Mouse (Mus musculus): ENCODE results near the gene Nexmif.
"Not testable (repeated sequence)": the region's sequence is repeated elsewhere in the genome, so short reads cannot be mapped to it uniquely, and the experiment has no call there.

Gene Nexmif

DNA sequence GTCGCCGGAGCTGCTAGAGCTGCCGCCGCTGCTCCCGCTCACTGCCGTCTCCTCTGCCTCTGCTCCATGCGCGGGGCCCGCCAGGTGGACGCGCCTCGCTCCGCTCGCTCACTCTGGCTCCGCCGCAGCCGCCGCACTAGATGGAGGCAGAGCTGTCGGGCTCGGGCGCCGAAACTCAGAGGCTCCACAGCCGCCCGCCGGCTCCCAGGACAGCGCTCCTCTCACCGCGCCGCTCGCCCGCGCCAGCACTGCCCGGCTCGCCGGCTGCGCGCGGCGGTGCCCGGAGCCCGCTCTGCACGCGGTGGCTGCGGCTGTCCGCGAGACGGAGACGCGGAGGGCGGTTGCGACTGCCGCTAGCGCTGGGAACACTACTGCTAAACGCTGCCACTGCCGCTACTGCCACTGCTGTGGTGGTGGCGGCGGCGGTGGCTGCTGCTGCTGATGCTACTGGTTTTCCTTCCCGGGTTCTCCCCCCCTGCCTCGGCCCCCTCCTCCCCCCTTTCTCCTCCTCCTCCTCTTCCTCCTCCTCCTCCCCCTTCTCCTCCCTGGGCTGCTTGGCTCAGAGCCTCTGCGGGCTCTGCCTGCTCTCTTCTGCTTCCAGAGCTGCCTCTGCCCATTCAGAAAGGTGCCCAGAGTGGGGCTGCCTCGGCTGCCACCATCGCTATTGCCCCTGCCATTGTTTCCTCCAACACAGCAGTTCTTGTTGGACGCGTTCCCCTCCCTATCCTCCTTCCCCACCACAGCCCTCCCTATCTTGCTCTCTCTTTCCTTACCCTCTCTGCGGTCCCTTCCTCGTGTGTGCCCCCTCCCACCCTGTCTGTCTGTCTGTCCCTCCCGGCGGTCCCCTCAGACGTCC lies at the start of gene Nexmif:
Gene Nexmif (minus strand): TSS at position 450 of the 856 bp plus-strand sequence.
- no peak for DNase-seq (ENCODE audit: low spot score)

GRCm38 (mm10) chrX:104208701-104209100 lies 7.7 kb upstream of the Nexmif start:
- no peak for DNase-seq (ENCODE audit: low spot score)

DNA sequence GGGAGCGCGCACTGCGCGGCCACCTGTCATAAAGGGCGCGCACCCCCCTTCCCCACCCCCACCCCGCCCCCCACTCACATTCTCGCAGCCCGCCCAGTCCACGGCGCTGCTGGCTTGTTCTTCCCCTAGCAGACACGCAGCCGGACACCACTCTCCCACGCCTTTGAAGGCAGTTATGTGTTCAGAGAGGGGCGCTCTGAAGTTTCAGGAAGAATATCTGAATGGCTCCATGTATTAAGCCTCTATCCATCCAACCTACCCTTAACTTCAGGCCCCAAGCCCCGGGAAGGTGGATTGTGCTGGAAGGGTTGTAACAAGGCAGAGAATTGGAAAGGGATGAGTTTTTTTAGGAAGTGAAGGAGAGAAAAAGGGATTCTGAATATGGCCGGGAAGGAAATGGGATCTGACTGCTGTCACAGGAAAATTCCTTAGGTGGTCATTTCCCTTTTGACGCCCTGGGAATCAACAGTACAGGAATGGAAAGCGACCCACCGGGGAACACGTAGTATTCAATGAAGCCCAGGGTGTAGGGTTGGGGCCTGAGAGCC lies 681 bp upstream of the Nexmif start:
- DNase-seq (ENCODE audit: low spot score) = no peak

DNA sequence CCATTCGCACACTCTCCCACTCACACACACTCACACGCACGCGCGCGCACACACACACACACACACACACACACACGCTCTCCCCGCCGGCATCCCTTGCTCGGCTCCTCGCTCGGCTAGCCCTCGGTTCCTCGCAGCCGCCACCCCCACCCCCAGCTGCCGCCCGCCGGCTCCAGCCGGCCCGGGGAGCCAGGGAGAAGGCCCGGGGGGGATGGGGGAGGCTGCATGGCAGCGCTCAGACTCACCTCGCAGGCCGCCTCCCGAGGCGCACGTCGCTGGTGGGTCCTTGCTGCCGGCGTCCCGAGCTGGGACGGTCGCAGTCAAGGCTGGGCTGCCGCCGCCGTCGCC lies 623 bp downstream of the Nexmif start:
- peak; percentile 7 for DNase-seq (ENCODE audit: low spot score)

DNA sequence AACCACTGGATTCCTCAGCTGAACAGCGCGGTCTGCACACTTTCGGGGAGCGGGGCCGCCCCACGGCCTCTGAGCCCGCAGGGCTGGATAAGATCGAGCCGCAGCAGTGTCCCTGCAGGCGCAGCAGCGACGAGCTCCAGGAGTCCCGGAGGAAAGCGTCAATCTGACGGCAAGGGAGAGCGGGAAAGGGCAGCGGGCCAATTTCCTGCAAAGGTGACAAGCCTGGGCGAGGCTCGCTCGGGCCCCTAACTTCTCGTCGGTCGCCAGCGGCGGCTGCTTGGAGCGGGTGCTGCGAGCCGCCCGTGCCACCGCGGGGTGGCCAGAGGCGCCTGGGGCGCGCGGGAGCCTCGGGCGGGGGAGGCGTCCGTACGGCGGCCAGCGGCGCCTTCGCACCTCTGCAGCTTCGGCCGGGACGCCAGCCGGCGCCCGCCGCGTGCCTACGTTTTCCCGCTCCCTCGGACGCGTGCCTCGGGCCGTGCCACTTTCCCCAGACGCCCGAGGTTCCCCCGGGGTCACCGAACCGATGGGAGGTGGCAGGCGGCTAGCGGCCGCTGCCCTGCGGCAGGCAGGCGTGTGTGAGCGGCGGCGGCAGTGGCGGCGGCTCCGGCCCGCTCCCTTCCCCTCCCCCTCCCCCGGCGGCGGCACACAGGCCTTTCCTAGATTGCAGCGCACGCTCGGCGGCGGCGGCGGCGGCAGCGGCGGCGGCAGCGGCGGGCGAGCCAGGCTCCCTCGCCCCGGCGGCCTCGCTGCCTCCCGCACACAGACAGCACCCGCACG lies 1.2 kb downstream of the Nexmif start:
- peak; percentile 16 for DNase-seq (ENCODE audit: low spot score)

DNA sequence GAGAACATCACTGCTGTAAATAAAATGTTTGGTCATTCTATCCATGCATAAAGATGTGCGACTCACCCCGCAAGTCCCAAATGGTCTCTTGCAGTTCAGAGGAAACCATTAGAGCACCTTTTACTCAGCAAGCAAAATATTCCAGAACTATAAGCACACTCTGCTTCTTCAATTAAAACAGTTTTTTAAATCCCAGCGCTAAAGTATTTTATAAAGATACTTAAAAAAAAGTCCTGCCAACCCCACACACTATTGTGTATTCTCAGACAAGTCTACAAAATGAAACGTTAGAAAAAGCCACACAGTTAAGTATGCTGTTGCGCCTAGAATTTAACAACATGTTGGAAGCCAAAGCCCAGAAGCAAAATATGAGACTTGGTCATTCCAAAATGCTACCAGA lies 1.9 kb downstream of the Nexmif start:
- DNase-seq (ENCODE audit: low spot score) = no peak

DNA sequence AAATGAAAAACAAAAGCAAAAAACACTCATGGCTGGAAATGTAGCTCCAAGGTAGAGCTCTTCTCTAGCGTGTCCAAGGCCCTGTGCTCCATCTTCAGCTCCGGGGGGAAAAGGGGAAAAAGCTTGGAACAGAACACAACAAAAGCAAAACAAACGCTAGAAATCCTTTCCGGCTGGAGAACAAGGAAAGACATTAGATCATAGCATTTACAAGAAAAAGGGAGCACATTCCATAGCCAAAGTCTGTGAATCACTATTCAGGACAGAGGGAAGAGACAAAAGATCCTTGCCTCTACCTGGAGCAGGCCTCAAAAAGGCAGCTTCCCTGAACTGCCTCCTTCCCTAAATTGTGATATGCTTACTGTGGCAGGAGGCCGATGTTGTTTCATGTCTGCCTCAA lies 4.4 kb downstream of the Nexmif start:
- DNase-seq (ENCODE audit: low spot score) = no peak

GRCm38 (mm10) chrX:104179257-104179656 lies 21.7 kb downstream of the Nexmif start:
- peak; percentile 23 for DNase-seq (ENCODE audit: low spot score)

- DNase-seq (ENCODE audit: low spot score) = no peak
These were observed 50.9 kb downstream of the Nexmif start for GRCm38 (mm10) chrX:104150072-104150471.

DNA sequence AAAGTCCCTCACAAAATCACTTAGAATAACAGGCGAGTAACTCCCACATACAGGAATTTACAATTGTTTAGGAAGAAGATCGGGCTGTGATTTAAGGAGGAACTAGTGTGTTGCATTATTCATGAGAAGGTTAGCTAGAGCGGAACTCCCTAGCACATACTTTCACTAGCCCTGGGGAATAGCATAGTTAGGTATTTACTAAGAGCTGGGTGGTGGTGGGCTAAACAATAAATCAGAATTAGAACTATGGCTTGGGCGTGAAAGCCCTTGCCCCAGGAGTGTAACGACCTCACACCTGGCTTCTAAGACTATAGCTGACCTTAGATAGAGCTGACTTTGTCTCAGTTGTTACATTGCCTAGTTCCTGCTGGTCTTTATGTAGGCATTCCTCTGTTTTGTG lies 85.7 kb downstream of the Nexmif start:
- DNase-seq (ENCODE audit: low spot score) = not testable (repeated sequence)

- DNase-seq (ENCODE audit: low spot score) = no peak
These were observed 86.4 kb downstream of the Nexmif start for GRCm38 (mm10) chrX:104114596-104114995.

- no peak for DNase-seq (ENCODE audit: low spot score)
These were observed 146.1 kb downstream of the Nexmif start for GRCm38 (mm10) chrX:104054848-104055247.

GRCm38 (mm10) chrX:104040276-104040675 lies 160.7 kb downstream of the Nexmif start:
- no peak for DNase-seq (ENCODE audit: low spot score)

- no peak for DNase-seq (ENCODE audit: low spot score)
These were observed 167.1 kb downstream of the Nexmif start for GRCm38 (mm10) chrX:104033843-104034242.

DNA sequence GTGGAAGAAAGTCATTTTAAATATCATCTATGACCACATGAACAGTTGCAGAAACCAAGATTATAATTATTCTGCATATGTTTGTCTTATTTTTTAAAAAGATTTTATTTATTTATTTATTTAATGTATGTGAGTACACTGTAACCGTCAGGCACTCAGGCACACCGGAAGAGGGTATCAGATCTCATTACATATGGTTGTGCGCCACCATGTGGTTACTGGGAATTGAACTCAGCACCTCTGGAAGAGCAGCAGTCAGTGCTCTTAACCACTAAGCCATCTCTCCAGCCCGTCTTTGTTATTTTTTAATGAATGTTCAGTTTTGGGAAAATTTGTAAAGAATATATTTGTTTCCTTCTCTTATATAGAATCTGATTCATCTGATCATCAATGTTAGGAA lies 168.2 kb downstream of the Nexmif start:
- no peak for DNase-seq (ENCODE audit: low spot score)
